ENCODE assay signal across 31 mouse cellular contexts in genomic region chr13:11999851-12000250, GRCm38 (mm10).
"Had no signal": no experiment of that assay in that cellular context is flagged by ENCODE, and none has a peak within 500 bp of the region (broad histone marks: within the 10 kb centered on the region; RNA-seq: fewer than 3 reads in every experiment).

No protein-coding gene starts in this region.

- ATAC-seq: liver, embryonic 12.5 days; liver, postnatal 0 days; lung, postnatal 0 days; midbrain, embryonic 13.5 days; midbrain, embryonic 15.5 days; midbrain, embryonic 16.5 days had no signal

- H3K27ac ChIP-seq: limb, embryonic 10.5 days; limb, embryonic 12.5 days; limb, embryonic 13.5 days; limb, embryonic 15.5 days; liver, embryonic 12.5 days; liver, embryonic 13.5 days; liver, embryonic 14.5 days; liver, embryonic 15.5 days; lung, embryonic 15.5 days; macrophage; midbrain, embryonic 10.5 days; midbrain, embryonic 12.5 days; midbrain, embryonic 13.5 days; midbrain, embryonic 15.5 days; neural tube, embryonic 12.5 days; neural tube, embryonic 13.5 days had no signal

- H3K4me3 ChIP-seq: limb, embryonic 10.5 days; limb, embryonic 12.5 days; limb, embryonic 13.5 days; limb, embryonic 15.5 days; liver, embryonic 12.5 days; liver, embryonic 13.5 days; liver, embryonic 15.5 days; lung, embryonic 15.5 days; megakaryocyte, embryonic 14.5 days; midbrain, embryonic 10.5 days; midbrain, embryonic 12.5 days; midbrain, embryonic 13.5 days; midbrain, embryonic 15.5 days; myocyte; neural tube, embryonic 12.5 days; neural tube, embryonic 13.5 days had no signal

- DNase-seq: left cerebral cortex, postnatal 4 days; liver; liver, embryonic 13.5 days; liver, postnatal 0 days; lung, adult 18-20 months; lung, adult 2 months; lung, embryonic 14.5 days; lung, postnatal 10 days; lung, postnatal 14 days; lung, postnatal 36 days; lung, postnatal 4 days; midbrain, embryonic 14.5 days had no signal
